16 mouse cellular contexts compared by ENCODE assay signal in the genomic region with DNA sequence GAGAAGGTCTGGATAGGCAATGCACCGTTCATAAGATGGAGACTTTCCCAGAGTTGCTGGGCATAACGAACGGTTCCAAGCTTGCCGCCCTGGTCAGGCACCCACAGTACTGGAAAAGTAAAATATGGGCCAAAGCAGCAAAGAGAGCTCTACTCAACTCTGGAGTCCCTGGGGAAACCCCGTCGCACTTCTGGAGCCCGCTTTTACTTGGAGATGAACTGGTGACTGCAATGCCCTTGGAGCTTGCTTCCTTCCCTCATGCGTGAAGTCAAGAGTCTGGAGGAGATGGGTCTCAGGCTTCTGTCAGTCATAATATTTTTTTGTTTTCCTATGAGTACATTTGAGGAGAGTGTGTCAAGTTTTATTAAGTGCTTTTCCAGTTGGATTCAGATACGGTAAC.
"Had no signal": no experiment of that assay in that cellular context is flagged by ENCODE, and none has a peak within 500 bp of the region (broad histone marks: within the 10 kb centered on the region; RNA-seq: fewer than 3 reads in every experiment).

No protein-coding gene starts in this region.

- H3K4me3 ChIP-seq: neural tube, embryonic 13.5 days; neural tube, embryonic 15.5 days; stomach, embryonic 15.5 days had no signal

- H3K36me3 ChIP-seq: neural tube, embryonic 13.5 days; neural tube, embryonic 15.5 days; stomach, embryonic 15.5 days had no signal

- H3K9ac ChIP-seq: neural tube, embryonic 13.5 days; neural tube, embryonic 15.5 days; stomach, embryonic 15.5 days had no signal

- H3K27me3 ChIP-seq: neural tube, embryonic 13.5 days; neural tube, embryonic 15.5 days; stomach, embryonic 15.5 days had no signal

- H3K27ac ChIP-seq: neural tube, embryonic 13.5 days; neural tube, embryonic 15.5 days; stomach, embryonic 15.5 days; stomach, postnatal 0 days had no signal

- DNase-seq: retina, postnatal 1 day; right cerebral cortex, adult 18-20 months; right cerebral cortex, postnatal 14 days; right cerebral cortex, postnatal 25 days; right cerebral cortex, postnatal 4 days; spleen, adult 18-20 months; thymus, adult 18-20 months; thymus, adult 2 months; thymus, postnatal 14 days; thymus, postnatal 25 days; thymus, postnatal 36 days; thymus, postnatal 4 days had no signal

- H3K9me3 ChIP-seq: neural tube, embryonic 13.5 days; neural tube, embryonic 15.5 days; stomach, embryonic 15.5 days had no signal

- H3K4me2 ChIP-seq: neural tube, embryonic 13.5 days; neural tube, embryonic 15.5 days; stomach, embryonic 15.5 days had no signal

- H3K4me1 ChIP-seq: stomach, embryonic 15.5 days had no signal
